Mouse (Mus musculus): Measurements from ENCODE around the gene Tssk1. TPM values are rescaled to one million over a fixed set of nuclear protein-coding genes. Genes with fewer than 3 reads are reported as not detected.

Gene Tssk1
- total and polyA plus RNA-seq, 3 experiments: 0.16 TPM; not detected in 2

- no peak for TF ChIP-seq CHD1 (IDR thresholded peaks at IDR 0.05; ENCODE audit: low read depth, low read length)
- TF ChIP-seq ZC3H11A (IDR thresholded peaks at IDR 0.05; ENCODE audit: low read depth, low read length): no peak
- peak; percentile 93 for TF ChIP-seq NRF1 (IDR thresholded peaks at IDR 0.05; ENCODE audit: low read depth, low read length)
- no peak for TF ChIP-seq PAX5 (IDR thresholded peaks at IDR 0.05; ENCODE audit: low read length)
- TF ChIP-seq UBTF (IDR thresholded peaks at IDR 0.05; ENCODE audit: low read depth, low read length): 0 out of 2 replicates have a peak, but pooled peaks have one; percentile 67
- TF ChIP-seq SMC3 (IDR thresholded peaks at IDR 0.05; ENCODE audit: low read depth, low read length): no peak
- peak; percentile 73 for TF ChIP-seq USF1 (IDR thresholded peaks at IDR 0.05; ENCODE audit: low read depth, low read length)
- TF ChIP-seq JUN (IDR thresholded peaks at IDR 0.05; ENCODE audit: insufficient read depth, low read depth, low read length): no peak
- no peak for TF ChIP-seq ZKSCAN1 (IDR thresholded peaks at IDR 0.05; ENCODE audit: borderline replicate concordance, low read depth, low read length)
- peak; percentile 96 for TF ChIP-seq POLR2A (IDR thresholded peaks at IDR 0.05; ENCODE audit: low read depth, low read length)
- TF ChIP-seq HCFC1 (IDR thresholded peaks at IDR 0.05; ENCODE audit: low read depth, low read length): peak; percentile 90
- TF ChIP-seq BHLHE40 (IDR thresholded peaks at IDR 0.05; ENCODE audit: low read depth, low read length): peak; percentile 65; the same call in 1 of the 2 replicates
- peak; percentile 87; the same call in 1 of the 2 replicates for TF ChIP-seq NELFE (IDR thresholded peaks at IDR 0.05; ENCODE audit: low read depth, low read length)
- no peak; the same call in 1 of the 2 replicates for TF ChIP-seq RCOR1 (conservative IDR thresholded peaks at IDR 0.05; ENCODE audit: low read depth, low read length)
- TF ChIP-seq MYC (IDR thresholded peaks at IDR 0.05; ENCODE audit: low read depth, low read length): peak; percentile 81
- peak; percentile 92 for TF ChIP-seq SIN3A (IDR thresholded peaks at IDR 0.05; ENCODE audit: low read length)
- peak; percentile 26 to 56; a peak in 2 of 4 replicates for TF ChIP-seq CTCF (conservative IDR thresholded peaks at IDR 0.05 in 1 of 2, IDR thresholded peaks at IDR 0.05 in 1 of 2; ENCODE audit: low read depth in 2 of 2, low read length in 2 of 2)
- TF ChIP-seq MAFK (IDR thresholded peaks at IDR 0.05; ENCODE audit: insufficient replicate concordance, low read length): no peak
- no peak; the same call in 1 of the 2 replicates for TF ChIP-seq ZMIZ1 (IDR thresholded peaks at IDR 0.05; ENCODE audit: low read depth, low read length)
- TF ChIP-seq KAT2A (IDR thresholded peaks at IDR 0.05; ENCODE audit: insufficient replicate concordance, low read length): peak; percentile 70; the same call in 1 of the 2 replicates
- TF ChIP-seq JUND (conservative IDR thresholded peaks at IDR 0.05; ENCODE audit: low read depth, low read length): no peak
- peak; percentile 95 for TF ChIP-seq TBP (conservative IDR thresholded peaks at IDR 0.05; ENCODE audit: low read depth, low read length)
- peak; percentile 55 for TF ChIP-seq ELF1 (IDR thresholded peaks at IDR 0.05; ENCODE audit: low read depth, low read length)
- peak; percentile 39; the same call in 1 of the 2 replicates for TF ChIP-seq ETS1 (conservative IDR thresholded peaks at IDR 0.05; ENCODE audit: low read depth, low read length)
- peak; percentile 82 for TF ChIP-seq MAX (IDR thresholded peaks at IDR 0.05; ENCODE audit: low read length)
- TF ChIP-seq RAD21 (IDR thresholded peaks at IDR 0.05; ENCODE audit: low read depth, low read length): no peak
- no peak for TF ChIP-seq EP300 (IDR thresholded peaks at IDR 0.05; ENCODE audit: low read length)
- TF ChIP-seq GABPA (IDR thresholded peaks at IDR 0.05; ENCODE audit: insufficient replicate concordance, low read depth, low read length): peak; percentile 89
- TF ChIP-seq MAZ (IDR thresholded peaks at IDR 0.05; ENCODE audit: low read depth, low read length): no peak; the same call in 1 of the 2 replicates
- TF ChIP-seq CHD2 (IDR thresholded peaks at IDR 0.05; ENCODE audit: low read length): no peak
- TF ChIP-seq TCF12 (IDR thresholded peaks at IDR 0.05; ENCODE audit: low read depth, low read length): peak; percentile 84
- TF ChIP-seq E2F4 (IDR thresholded peaks at IDR 0.05; ENCODE audit: insufficient replicate concordance, low read depth, low read length): no peak
- no peak for TF ChIP-seq POLR2AphosphoS2 (IDR thresholded peaks at IDR 0.05; ENCODE audit: low read depth, low read length)
- peak; percentile 49; the same call in 1 of the 2 replicates for TF ChIP-seq MEF2A (IDR thresholded peaks at IDR 0.05; ENCODE audit: borderline replicate concordance, low read depth, low read length)
- TF ChIP-seq MXI1 (IDR thresholded peaks at IDR 0.05; ENCODE audit: low read depth, low read length): peak; percentile 90
- peak; percentile 54 for TF ChIP-seq USF2 (conservative IDR thresholded peaks at IDR 0.05; ENCODE audit: low read depth, low read length)
- TF ChIP-seq IRF4 (IDR thresholded peaks at IDR 0.05; ENCODE audit: low read depth, low read length): peak; percentile 56; the same call in 1 of the 2 replicates
- in situ Hi-C loops (cut with MboI; ENCODE audit: low pct_ligation_motif_present, low pct_unique_long_range_greater_than_20kb, low sequenced_read_pairs): no loop called here
- Histone ChIP-seq H3K4me1 (ENCODE audit: control insufficient read depth in 1 of 2, insufficient read depth in 2 of 2) (peaks cover 9 to 34% of the 10 kb centered on the region in 2 experiments; a peak in 3 of 4 replicates), H3K9me3 (replicated peaks; ENCODE audit: low read length) (peaks cover 4% of the 10 kb centered on the region), H3K79me2 (replicated peaks; ENCODE audit: control insufficient read depth, extremely low read depth, insufficient read depth, poor library complexity, severe bottlenecking) (peaks cover 5% of the 10 kb centered on the region; the same call in 1 of the 2 replicates), H3K36me3 (replicated peaks in 1 of 2; ENCODE audit: control insufficient read depth in 1 of 2, insufficient read depth in 1 of 2, low read length in 1 of 2) (peaks cover 19 to 34% of the 10 kb centered on the region in 2 experiments), H3K9ac (ENCODE audit: insufficient read depth, low read depth) (peak overlapping the region; percentile 92), H3K4me3 (replicated peaks in 1 of 3; ENCODE audit: low read depth in 2 of 3, low read length in 2 of 3, poor library complexity in 1 of 3) (peak overlapping the region; percentile 62 to 100 (median 81)), H3K4me2 (ENCODE audit: insufficient read depth, low read depth, poor library complexity, severe bottlenecking) (peak overlapping the region; percentile 81), H3K27ac (ENCODE audit: insufficient read depth, low read depth) (peak overlapping the region; percentile 46), H3K27me3 (replicated peaks) (peaks cover 21% of the 10 kb centered on the region)
- dilution Hi-C loops (cut with MboI; ENCODE audit: extremely low pct_ligation_motif_present, extremely low pct_unique_long_range_greater_than_20kb, low sequenced_read_pairs): no loop called here
- peak; percentile 99 for DNase-seq (ENCODE audit: extremely low read depth)
Observed at GRCm38 (mm10) chr16:17921325-17922162, 27.5 kb downstream of the Tssk1 start.

Data from CH12.LX (cell line).